Mouse (Mus musculus) left cerebral cortex, adult 2 months (tissue): Measurements from ENCODE around the gene Fsd1. TPM values are rescaled to one million over a fixed set of nuclear protein-coding genes. Genes with fewer than 3 reads are reported as not detected.
A peak's percentile ranks its signal among the peaks of the same experiment; 100 is the strongest.

Source experiments
- DNase-seq, 2 experiments: peaks; one replicate each; pipeline ENCODE4 v3.0.0; 2021 to 2022; ENCODE audit warnings: low spot score in 2 of 2, mixed read lengths in 1 of 2; ENCODE audit errors: extremely low spot score in 1 of 2
- H3K27ac ChIP-seq: fragments of 200-600 bp; 2 replicates; pipeline ENCODE4 v1.8.1; 2022
- H3K4me3 ChIP-seq: fragments of 200-600 bp; 2 replicates; pipeline ENCODE4 v1.8.1; 2022
- CTCF ChIP-seq: fragments of 200-600 bp; IDR thresholded peaks from 2 replicates; pipeline ENCODE4 v1.8.1; 2022; ENCODE audit warnings: antibody characterized with exemption, mild to moderate bottlenecking, moderate library complexity
- intact Hi-C: fragments of 180-260 bp; cut with DNase I; formaldehyde crosslinking; loops from one replicate; pipeline ENCODE4 v1.15.1; 2025
- total RNA-seq, 2 experiments: library from RNA; stranded (reverse); gene quantifications; 2 replicates each; pipeline ENCODE4 v1.2.3; 2021

The Fsd1 gene
- total RNA-seq, 2 experiments from 2014 or later, result 88.7 to 90.6 TPM

- no peak for TF ChIP-seq CTCF
- H3K27ac ChIP-seq, result no peak overlapping the region
- no peak for DNase-seq
- intact Hi-C loops, result no loop called here
- H3K4me3 ChIP-seq, result no peak overlapping the region
Observed at GRCm38 (mm10) chr17:56034726-56035100, 48.4 kb downstream of the Fsd1 start.

- no peak for DNase-seq
- intact Hi-C loops, result no loop called here
- peak overlapping the region; percentile 92 for H3K4me3 ChIP-seq
- TF ChIP-seq CTCF, result no peak
- H3K27ac ChIP-seq, result no peak overlapping the region
Observed at GRCm38 (mm10) chr17:56035216-56035615, 48.9 kb downstream of the Fsd1 start.

GRCm38 (mm10) chr17:56036176-56036900 is 50.0 kb downstream of the Fsd1 start, which contains the start of gene Sh3gl1:
Gene Sh3gl1 (minus strand): TSS chr17:56036635.
- peak; percentile 100 for DNase-seq
- intact Hi-C loops, result loop anchor here (2.0 kb wide), 1 partner anchor 38 kb away; the partner anchor contains the start of gene Ubxn6
- Histone ChIP-seq H3K27ac (peak within 1 kb of the TSS; percentile 98), H3K4me3 (peak within 1 kb of the TSS; percentile 92)
- TF ChIP-seq CTCF, result peak; percentile 100

GRCm38 (mm10) chr17:56036901-56037287 is 50.6 kb downstream of the Fsd1 start:
- Histone ChIP-seq H3K4me3 (peak overlapping the region; percentile 35), H3K27ac (peak overlapping the region; percentile 60)
- intact Hi-C loops, result loop anchor here (2.0 kb wide), 1 partner anchor 38 kb away; the partner anchor contains the start of gene Ubxn6
- no peak for TF ChIP-seq CTCF
- no peak for DNase-seq

GRCm38 (mm10) chr17:56038583-56039261 is 52.4 kb downstream of the Fsd1 start:
- no peak for TF ChIP-seq CTCF
- intact Hi-C loops, result no loop called here

GRCm38 (mm10) chr17:56039345-56039744 is 53.0 kb downstream of the Fsd1 start:
- Histone ChIP-seq H3K4me3 (no peak overlapping the region; the same call in 1 of the 2 replicates), H3K27ac (no peak overlapping the region)
- TF ChIP-seq CTCF, result no peak
- no peak for DNase-seq
- intact Hi-C loops, result no loop called here

More at GRCm38 (mm10) chr17:56038583-56039261, 52.4 kb downstream of the Fsd1 start:
- Histone ChIP-seq H3K4me3 (no peak overlapping the region), H3K27ac (no peak overlapping the region)
- DNase-seq, result peak in 1 of 2 experiments; percentile 9

GRCm38 (mm10) chr17:56040030-56040856 is 53.9 kb downstream of the Fsd1 start, which contains the start of gene Chaf1a:
Gene Chaf1a (plus strand): TSS chr17:56040439.
- peak; percentile 94 to 97 for DNase-seq
- Histone ChIP-seq H3K4me3 (peak within 1 kb of the TSS; percentile 78), H3K27ac (peak within 1 kb of the TSS; percentile 40; the same call in 1 of the 2 replicates)
- intact Hi-C loops, result no loop called here
- TF ChIP-seq CTCF, result no peak

GRCm38 (mm10) chr17:56040857-56041163 is 54.5 kb downstream of the Fsd1 start:
- peak in 1 of 2 experiments; percentile 9 for DNase-seq
- Histone ChIP-seq H3K4me3 (peak overlapping the region; percentile 78), H3K27ac (no peak overlapping the region)
- TF ChIP-seq CTCF, result no peak
- intact Hi-C loops, result no loop called here

Other genes with a start within 250 kb of the Fsd1 start
- gene Adgre4, start 236.5 kb upstream of the Fsd1 start, total RNA-seq, result under 1 TPM in 1 of 2 experiments, not detected in 1; 0.09 TPM
- 1 to 10 TPM; 5.1 to 6.7 TPM for gene Zfp119a, start 107.6 kb upstream of the Fsd1 start, total RNA-seq
- 1 to 10 TPM; 6.2 to 6.6 TPM for gene Zfp959, start 94.4 kb upstream of the Fsd1 start, total RNA-seq
- gene Zfp119b, start 37.0 kb upstream of the Fsd1 start, total RNA-seq, result 1 to 10 TPM; 2.3 to 4.1 TPM
- gene Ebi3, start 33.9 kb upstream of the Fsd1 start, total RNA-seq, result 1 to 10 TPM; 1.2 to 1.4 TPM
- 10 to 100 TPM; 16.4 to 17.4 TPM for gene Yju2, start 27.4 kb upstream of the Fsd1 start, total RNA-seq
- gene Shd, start 16.0 kb upstream of the Fsd1 start, total RNA-seq, result 10 to 100 TPM; 36.7 to 40.1 TPM
- gene Stap2, start 19.1 kb downstream of the Fsd1 start, total RNA-seq, result 1 to 10 TPM; 2.5 to 3.1 TPM
- 10 to 100 TPM; 90.8 to 91.2 TPM for gene Mpnd, start 19.2 kb downstream of the Fsd1 start, total RNA-seq
- 10 to 100 TPM; 38.9 to 43.2 TPM for gene Sh3gl1, start 50.1 kb downstream of the Fsd1 start, total RNA-seq
- 1 to 10 TPM; 1.6 to 2.0 TPM for gene Chaf1a, start 53.9 kb downstream of the Fsd1 start, total RNA-seq
- gene Ubxn6, start 88.5 kb downstream of the Fsd1 start, total RNA-seq, result 10 to 100 TPM; 91.2 to 98.3 TPM
- 100 to 1,000 TPM; 102 to 109 TPM for gene Hdgfl2, start 93.1 kb downstream of the Fsd1 start, total RNA-seq
- gene Plin4, start 123.3 kb downstream of the Fsd1 start, total RNA-seq, result 1 to 10 TPM; 5.0 to 7.4 TPM
- under 1 TPM; 0.38 to 0.68 TPM for gene Plin5, start 131.1 kb downstream of the Fsd1 start, total RNA-seq
- 1 to 10 TPM; 4.2 to 6.1 TPM for gene Lrg1, start 135.5 kb downstream of the Fsd1 start, total RNA-seq
- gene Sema6b, start 153.8 kb downstream of the Fsd1 start, total RNA-seq, result 100 to 1,000 TPM; 117 to 125 TPM
- gene Tnfaip8l1, start 176.0 kb downstream of the Fsd1 start, total RNA-seq, result 1 to 10 TPM; 7.5 to 8.7 TPM
- 10 to 100 TPM; 39.5 to 41.2 TPM for gene Mydgf, start 197.4 kb downstream of the Fsd1 start, total RNA-seq
- 10 to 100 TPM; 70.7 to 74.1 TPM for gene Dpp9, start 232.4 kb downstream of the Fsd1 start, total RNA-seq